Mouse (Mus musculus) hematopoietic stem cell, adult 5-6 weeks (primary cell): ENCODE measurements around the gene Gxylt2. TPM values are rescaled to one million over a fixed set of nuclear protein-coding genes. Genes with fewer than 3 reads are reported as not detected.

ENCODE experiments used
- ATAC-seq, 2 experiments: fragments of 125-278 bp in 1 of 2; replicated peaks in 1 of 2; 2 replicates each; pipeline ENCODE4 v1.8.0; 2016 to 2017; ENCODE audit warnings: inconsistent platforms in 2 of 2, mild to moderate bottlenecking in 2 of 2, moderate number of reproducible peaks in 2 of 2, low read depth in 1 of 2, moderate TSS enrichment in 1 of 2; ENCODE audit not compliant: low FRiP score in 2 of 2, poor library complexity in 2 of 2, severe bottlenecking in 2 of 2, insufficient read depth in 1 of 2, low TSS enrichment in 1 of 2
- total RNA-seq: library from RNA; stranded (forward); fragments of 172-1452, 232-1000 nt; gene quantifications from 2 replicates; pipeline ENCODE4 v1.2.3, GENCODE M21; 2017

The Gxylt2 gene
- total RNA-seq = not detected in 2 replicates

GRCm38 (mm10) chr6:100704574-100705365, at the start of gene Gxylt2:
Gene Gxylt2 (plus strand): TSS chr6:100704734.
- peak in 1 of 2 experiments; percentile 14; a peak in 1 of 4 replicates for ATAC-seq

GRCm38 (mm10) chr6:100660395-100660794, 44.1 kb upstream of the Gxylt2 start:
- ATAC-seq = no peak

GRCm38 (mm10) chr6:100662224-100662623, 42.3 kb upstream of the Gxylt2 start:
- no peak for ATAC-seq

GRCm38 (mm10) chr6:100667644-100668043, 36.9 kb upstream of the Gxylt2 start:
- ATAC-seq = no peak

GRCm38 (mm10) chr6:100668858-100669257, 35.7 kb upstream of the Gxylt2 start:
- ATAC-seq = no peak

- ATAC-seq = peak; percentile 72 to 78
Measured at GRCm38 (mm10) chr6:100670370-100670841, 34.1 kb upstream of the Gxylt2 start.

- peak; percentile 88 to 94 for ATAC-seq
Measured at GRCm38 (mm10) chr6:100670880-100671344, 33.6 kb upstream of the Gxylt2 start, which contains the start of gene Shq1. Gene Shq1 (minus strand): TSS chr6:100671157.

GRCm38 (mm10) chr6:100671401-100671800, 33.1 kb upstream of the Gxylt2 start:
- ATAC-seq = no peak

- ATAC-seq = no peak
Measured at GRCm38 (mm10) chr6:100674974-100675373, 29.6 kb upstream of the Gxylt2 start.

- no peak for ATAC-seq
Measured at GRCm38 (mm10) chr6:100676461-100676860, 28.1 kb upstream of the Gxylt2 start.

GRCm38 (mm10) chr6:100678636-100679035, 25.9 kb upstream of the Gxylt2 start:
- no peak for ATAC-seq

- ATAC-seq = no peak
Measured at GRCm38 (mm10) chr6:100686341-100686740, 18.2 kb upstream of the Gxylt2 start.

GRCm38 (mm10) chr6:100699986-100700385, 4.5 kb upstream of the Gxylt2 start:
- ATAC-seq = no peak

- no peak for ATAC-seq
Measured at GRCm38 (mm10) chr6:100700774-100701173, 3.8 kb upstream of the Gxylt2 start.

GRCm38 (mm10) chr6:100704197-100704573, 349 bp upstream of the Gxylt2 start:
- no peak for ATAC-seq

GRCm38 (mm10) chr6:100705366-100705811, 855 bp downstream of the Gxylt2 start:
- no peak for ATAC-seq

- ATAC-seq = no peak
Measured at GRCm38 (mm10) chr6:100706861-100707260, 2.3 kb downstream of the Gxylt2 start.

GRCm38 (mm10) chr6:100707557-100707956, 3.0 kb downstream of the Gxylt2 start:
- ATAC-seq = no peak

- no peak for ATAC-seq
Measured at GRCm38 (mm10) chr6:100708248-100708647, 3.7 kb downstream of the Gxylt2 start.
